In the genomic region with DNA sequence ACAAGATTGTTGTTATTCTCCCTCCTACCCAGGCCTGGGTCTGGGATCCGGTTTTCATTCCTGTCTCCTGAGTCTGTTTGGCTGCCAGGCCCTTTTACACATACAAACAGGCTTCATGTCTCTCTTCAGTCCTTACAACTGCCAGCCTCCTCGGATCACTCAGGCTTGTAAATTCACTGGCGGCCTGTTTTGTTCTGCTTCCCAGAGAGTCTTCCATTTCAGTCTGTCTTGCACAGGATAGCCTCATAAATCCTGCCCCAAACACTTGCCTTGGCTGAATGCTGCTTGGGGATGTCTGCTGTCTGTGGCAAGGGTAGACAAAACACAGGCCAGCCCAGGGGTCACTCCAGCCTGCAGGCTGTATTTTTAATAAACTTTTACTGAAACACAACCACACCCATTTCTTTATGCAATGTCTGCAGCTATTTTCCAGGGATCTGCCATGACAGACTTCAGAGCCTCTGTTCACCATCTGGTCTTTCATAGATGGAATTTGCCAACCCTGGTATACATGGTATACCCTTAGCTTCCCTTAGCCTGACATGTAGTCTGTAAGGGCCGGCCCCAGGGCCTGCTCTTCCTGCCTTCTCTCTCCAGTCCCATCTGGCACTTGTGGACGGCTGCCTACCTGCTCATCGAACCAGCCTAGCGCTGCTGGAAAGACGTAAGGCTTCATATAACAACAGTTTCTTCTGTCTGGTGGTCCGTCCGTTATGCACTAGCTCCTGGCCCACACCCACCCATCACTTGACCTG, we compare ENCODE assay signal across 11 mouse cellular contexts.
DNase-seq lines count a peak whose midpoint lies in the region; ATAC-seq lines count a peak whose summit lies in the region.
"Had no signal": no experiment of that assay in that cellular context is flagged by ENCODE, and none has a peak within 500 bp of the region (broad histone marks: within the 10 kb centered on the region; RNA-seq: fewer than 3 reads in every experiment).

No protein-coding gene starts in this region.

- peak; percentile 78 for DNase-seq in heart, adult 11 months
- peak; percentile 4 for DNase-seq in ovary, postnatal 36 days (ENCODE audit: low spot score)
- DNase-seq in ovary, postnatal 10 days (ENCODE audit: low spot score): no peak
- peak; percentile 11 for DNase-seq in skeletal muscle tissue, adult 2 months (ENCODE audit: low read depth, low spot score)
- no peak for DNase-seq in lung, postnatal 10 days
- DNase-seq: heart, postnatal 36 days; lung, adult 18-20 months had no signal

- no peak overlapping the region for H3K9ac ChIP-seq in heart, embryonic 12.5 days
- H3K9ac ChIP-seq in intestine, embryonic 15.5 days: no peak overlapping the region
- H3K9ac ChIP-seq: midbrain, embryonic 12.5 days had no signal

- H3K36me3 ChIP-seq in heart, embryonic 12.5 days: no peaks in the 10 kb centered on the region
- no peaks in the 10 kb centered on the region for H3K36me3 ChIP-seq in intestine, embryonic 15.5 days
- H3K36me3 ChIP-seq: midbrain, embryonic 12.5 days had no signal

- no peak for ATAC-seq in heart, embryonic 12.5 days (ENCODE audit: insufficient number of reproducible peaks, low FRiP score)
- ATAC-seq in intestine, embryonic 15.5 days: peak; percentile 28; the same call in 1 of the 2 replicates
- no peak for ATAC-seq in inflammation-experienced regulatory T-cells, adult 6 months

- H3K9me3 ChIP-seq in heart, embryonic 12.5 days (replicated peaks): no peaks in the 10 kb centered on the region; the same call in 1 of the 2 replicates
- no peaks in the 10 kb centered on the region for H3K9me3 ChIP-seq in intestine, embryonic 15.5 days
- H3K9me3 ChIP-seq: midbrain, embryonic 12.5 days had no signal

- WGBS in heart, embryonic 12.5 days: 79% methylated on average over 10 of the region's 10 CpGs
- 49% methylated on average over 10 of the region's 10 CpGs for WGBS in intestine, embryonic 15.5 days

- no peak overlapping the region for H3K4me3 ChIP-seq in heart, embryonic 12.5 days
- no peak overlapping the region for H3K4me3 ChIP-seq in intestine, embryonic 15.5 days (replicated peaks)
- H3K4me3 ChIP-seq: midbrain, embryonic 12.5 days had no signal

- no peak overlapping the region for H3K27ac ChIP-seq in heart, embryonic 12.5 days (ENCODE audit: poor library complexity, severe bottlenecking)
- H3K27ac ChIP-seq in intestine, embryonic 15.5 days: no peak overlapping the region
- H3K27ac ChIP-seq: midbrain, embryonic 12.5 days had no signal

- no peak overlapping the region for H3K4me2 ChIP-seq in heart, embryonic 12.5 days
- no peak overlapping the region for H3K4me2 ChIP-seq in intestine, embryonic 15.5 days (replicated peaks)
- H3K4me2 ChIP-seq: midbrain, embryonic 12.5 days had no signal

- H3K4me1 ChIP-seq in heart, embryonic 12.5 days (replicated peaks): no peaks in the 10 kb centered on the region
- H3K4me1 ChIP-seq in intestine, embryonic 15.5 days (replicated peaks): peaks cover 4% of the 10 kb centered on the region; the same call in 1 of the 2 replicates
- H3K4me1 ChIP-seq: midbrain, embryonic 12.5 days had no signal

- peaks cover 5% of the 10 kb centered on the region for H3K27me3 ChIP-seq in heart, embryonic 12.5 days (replicated peaks)
- no peaks in the 10 kb centered on the region for H3K27me3 ChIP-seq in intestine, embryonic 15.5 days (replicated peaks)
- H3K27me3 ChIP-seq: midbrain, embryonic 12.5 days had no signal

Comparison
In these comparisons a context has a peak if more than half of its experiments do, and no peak if none do; other contexts are left out.
1. DNase-seq: peak in heart, adult 11 months (single experiment), ovary, postnatal 36 days (single experiment) and skeletal muscle tissue, adult 2 months (single experiment); none in ovary, postnatal 10 days (single experiment) and lung, postnatal 10 days (single experiment).